Mouse (Mus musculus) mesoderm, embryonic 11.5 days (tissue): ENCODE results near the gene Nup98.

ENCODE experiments used
- DNase-seq: peaks from one replicate; pipeline ENCODE4 v3.0.0-alpha.2; 2012; ENCODE audit warnings: low read depth, low spot score

The Nup98 gene

DNA sequence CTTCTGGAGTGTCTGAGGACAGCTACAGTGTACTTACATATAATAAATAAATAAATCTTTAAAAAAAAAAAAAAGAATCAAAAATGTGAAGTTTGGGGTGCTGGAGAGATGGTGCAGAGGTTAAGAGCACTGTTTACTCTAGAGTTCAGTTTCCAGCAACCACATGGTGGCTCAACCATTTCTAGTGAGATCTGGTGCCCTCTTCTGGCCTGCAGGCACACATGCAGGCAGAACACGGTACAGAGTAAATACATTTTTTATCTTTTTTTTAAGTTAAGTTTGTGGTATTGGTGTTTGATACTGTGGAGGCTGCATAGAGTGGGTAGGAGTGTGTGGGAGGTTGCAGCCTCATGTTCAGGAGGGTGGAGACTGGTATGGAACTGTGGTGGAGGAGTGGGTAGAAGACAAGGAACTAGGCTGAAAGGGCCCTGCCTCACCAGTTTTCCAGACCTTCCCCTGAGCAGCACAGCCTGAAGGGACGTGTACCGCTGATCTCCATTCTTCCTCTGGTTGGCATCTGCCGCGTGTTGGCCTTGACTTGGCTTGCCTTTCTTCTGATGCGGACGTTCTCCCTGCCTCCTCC is 133.2 kb downstream of the Nup98 start:
- DNase-seq = peak; percentile 37
